Mouse (Mus musculus): ENCODE results near the gene Stat4. TPM values are rescaled to one million over a fixed set of nuclear protein-coding genes. Genes with fewer than 3 reads are reported as not detected.

The Stat4 gene
- polyA plus RNA-seq, 1 experiment: not detected

- WGBS: 75% methylated on average over 9 of the region's 9 CpGs
- Histone ChIP-seq H3K4me1 (ENCODE audit: control insufficient read depth, insufficient read depth, low read length) (peaks cover 7% of the 10 kb centered on the region), H3K4me3 (ENCODE audit: insufficient read depth, low read depth, low read length) (no peak overlapping the region), H3K27ac (ENCODE audit: insufficient read depth, low read depth, low read length) (no peak overlapping the region)
- TF ChIP-seq CTCF (IDR thresholded peaks at IDR 0.05; ENCODE audit: insufficient read depth, low read depth, low read length) (no peak), POLR2A (IDR thresholded peaks at IDR 0.05; ENCODE audit: insufficient read depth, low read depth, low read length) (no peak)
Measured at GRCm38 (mm10) chr1:52149934-52150346, 163.0 kb downstream of the Stat4 start.

GRCm38 (mm10) chr1:52150676-52151075 lies 163.7 kb downstream of the Stat4 start:
- Histone ChIP-seq H3K4me3 (ENCODE audit: insufficient read depth, low read depth, low read length) (no peak overlapping the region), H3K4me1 (ENCODE audit: control insufficient read depth, insufficient read depth, low read length) (peaks cover 7% of the 10 kb centered on the region), H3K27ac (ENCODE audit: insufficient read depth, low read depth, low read length) (no peak overlapping the region)
- whole genome bisulfite sequencing: 81% methylated on average over 11 of the region's 11 CpGs
- TF ChIP-seq POLR2A (IDR thresholded peaks at IDR 0.05; ENCODE audit: insufficient read depth, low read depth, low read length) (no peak), CTCF (IDR thresholded peaks at IDR 0.05; ENCODE audit: insufficient read depth, low read depth, low read length) (no peak)

GRCm38 (mm10) chr1:52151166-52151565 lies 164.2 kb downstream of the Stat4 start:
- Histone ChIP-seq H3K27ac (ENCODE audit: insufficient read depth, low read depth, low read length) (no peak overlapping the region), H3K4me1 (ENCODE audit: control insufficient read depth, insufficient read depth, low read length) (peaks cover 8% of the 10 kb centered on the region), H3K4me3 (ENCODE audit: insufficient read depth, low read depth, low read length) (no peak overlapping the region)
- TF ChIP-seq POLR2A (IDR thresholded peaks at IDR 0.05; ENCODE audit: insufficient read depth, low read depth, low read length): no peak
- no peak for TF ChIP-seq CTCF (IDR thresholded peaks at IDR 0.05; ENCODE audit: insufficient read depth, low read depth, low read length)
- WGBS: 98% methylated on average over 5 of the region's 5 CpGs

- H3K27ac ChIP-seq (ENCODE audit: insufficient read depth, low read depth, low read length): no peak overlapping the region
- H3K4me3 ChIP-seq (ENCODE audit: insufficient read depth, low read depth, low read length): no peak overlapping the region
- peaks cover 14% of the 10 kb centered on the region for H3K4me1 ChIP-seq (ENCODE audit: control insufficient read depth, insufficient read depth, low read length)
- WGBS: 83% methylated on average over 13 of the region's 13 CpGs
- TF ChIP-seq CTCF (IDR thresholded peaks at IDR 0.05; ENCODE audit: insufficient read depth, low read depth, low read length) (no peak), POLR2A (IDR thresholded peaks at IDR 0.05; ENCODE audit: insufficient read depth, low read depth, low read length) (no peak)
Measured at GRCm38 (mm10) chr1:52152369-52152768, 165.4 kb downstream of the Stat4 start.

GRCm38 (mm10) chr1:52152936-52153335 lies 166.0 kb downstream of the Stat4 start:
- H3K4me3 ChIP-seq (ENCODE audit: insufficient read depth, low read depth, low read length): no peak overlapping the region
- peaks cover 14% of the 10 kb centered on the region for H3K4me1 ChIP-seq (ENCODE audit: control insufficient read depth, insufficient read depth, low read length)
- no peak overlapping the region for H3K27ac ChIP-seq (ENCODE audit: insufficient read depth, low read depth, low read length)
- TF ChIP-seq POLR2A (IDR thresholded peaks at IDR 0.05; ENCODE audit: insufficient read depth, low read depth, low read length) (no peak), CTCF (IDR thresholded peaks at IDR 0.05; ENCODE audit: insufficient read depth, low read depth, low read length) (no peak)
- 63% methylated on average over 3 of the region's 3 CpGs for WGBS

- TF ChIP-seq POLR2A (IDR thresholded peaks at IDR 0.05; ENCODE audit: insufficient read depth, low read depth, low read length) (no peak), CTCF (IDR thresholded peaks at IDR 0.05; ENCODE audit: insufficient read depth, low read depth, low read length) (no peak)
- Histone ChIP-seq H3K4me1 (ENCODE audit: control insufficient read depth, insufficient read depth, low read length) (peaks cover 13% of the 10 kb centered on the region), H3K4me3 (ENCODE audit: insufficient read depth, low read depth, low read length) (no peak overlapping the region), H3K27ac (ENCODE audit: insufficient read depth, low read depth, low read length) (no peak overlapping the region)
- WGBS: 91% methylated on average over 8 of the region's 8 CpGs
Measured at GRCm38 (mm10) chr1:52154890-52155289, 167.9 kb downstream of the Stat4 start.

- no peak for TF ChIP-seq POLR2A (IDR thresholded peaks at IDR 0.05; ENCODE audit: insufficient read depth, low read depth, low read length)
- no peak for TF ChIP-seq CTCF (IDR thresholded peaks at IDR 0.05; ENCODE audit: insufficient read depth, low read depth, low read length)
- Histone ChIP-seq H3K4me1 (ENCODE audit: control insufficient read depth, insufficient read depth, low read length) (peaks cover 10% of the 10 kb centered on the region), H3K4me3 (ENCODE audit: insufficient read depth, low read depth, low read length) (no peak overlapping the region), H3K27ac (ENCODE audit: insufficient read depth, low read depth, low read length) (peak overlapping the region; percentile 20; the same call in 1 of the 2 replicates)
- WGBS: 66% methylated on average over 10 of the region's 10 CpGs
Measured at GRCm38 (mm10) chr1:52156351-52156750, 169.4 kb downstream of the Stat4 start.

Other genes starting within 250 kb of the Stat4 start
- not detected in 2 replicates for gene Myo1b, start 71.1 kb upstream of the Stat4 start, polyA plus RNA-seq (2012; ENCODE audit: insufficient read depth, insufficient read length, low replicate concordance, missing spikeins)
- not detected in 2 replicates for gene Stat1, start 132.3 kb downstream of the Stat4 start, polyA plus RNA-seq (2012; ENCODE audit: insufficient read depth, insufficient read length, low replicate concordance, missing spikeins)
- gene Gls, start 246.1 kb downstream of the Stat4 start, polyA plus RNA-seq (2012; ENCODE audit: insufficient read depth, insufficient read length, low replicate concordance, missing spikeins): 243 and 842 TPM in 2 replicates

Data from olfactory bulb, adult 2 months (tissue).